Mouse (Mus musculus): ENCODE data around the gene Adrm1.
"Not testable (repeated sequence)": the region's sequence is repeated elsewhere in the genome, so short reads cannot be mapped to it uniquely, and the experiment has no call there.

Gene Adrm1

DNA sequence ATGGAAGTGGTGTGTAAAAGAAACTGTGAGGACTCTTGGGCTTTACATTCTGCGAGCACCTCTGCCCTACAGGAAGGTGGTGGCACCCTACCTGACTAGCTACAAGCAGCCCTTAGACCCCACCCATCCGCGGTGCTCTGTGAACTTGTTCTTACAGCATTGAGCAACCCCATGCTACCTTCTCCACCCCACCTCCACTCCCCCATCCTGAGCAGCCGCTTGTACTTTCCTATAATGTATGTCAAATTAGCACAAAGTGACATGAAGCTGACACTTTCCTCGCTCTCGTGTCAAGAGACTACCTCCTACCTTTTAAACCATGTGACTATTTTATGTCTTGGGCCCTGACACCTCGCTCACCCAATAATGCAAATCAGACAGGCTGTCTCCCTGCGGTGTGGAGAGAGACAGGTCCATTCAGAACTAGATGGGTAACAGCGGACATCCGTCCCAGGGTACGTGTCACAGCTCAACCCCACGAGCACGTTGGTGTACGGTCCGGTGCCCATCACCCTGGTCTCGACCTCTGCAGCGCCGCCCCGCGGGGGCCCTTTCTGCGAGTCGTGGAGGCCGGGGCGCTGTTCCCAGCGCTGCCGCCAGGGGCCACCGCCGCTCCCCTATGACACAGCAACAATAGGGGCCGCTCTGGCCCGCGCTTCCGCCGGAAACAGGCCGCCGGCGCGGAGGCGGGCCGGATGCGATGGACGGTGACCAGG lies at the start of gene Adrm1:
Gene Adrm1, plus strand, starts transcription at position 680 of the 716 bp plus-strand sequence.
- peak; percentile 95 for DNase-seq (ENCODE audit: low spot score)

DNA sequence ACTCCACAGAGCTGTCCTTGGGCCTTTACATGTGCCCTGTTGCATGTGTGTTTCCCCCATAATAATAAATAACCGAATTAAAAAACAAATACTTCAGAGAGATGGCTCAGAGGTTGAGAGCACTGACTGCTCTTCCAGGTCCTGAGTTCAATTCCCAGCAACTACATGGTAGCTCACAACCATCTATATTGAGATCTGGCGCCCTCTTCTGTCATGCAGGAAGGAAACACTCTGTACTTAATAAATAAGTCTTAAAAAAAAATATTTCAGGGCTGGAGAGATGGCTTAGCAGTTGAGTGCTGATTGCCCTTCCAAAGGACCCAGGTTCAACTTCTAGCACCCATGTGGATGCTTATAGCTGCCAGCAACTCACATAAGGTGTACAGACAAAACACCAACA lies 47.1 kb upstream of the Adrm1 start:
- DNase-seq (ENCODE audit: low spot score) = no peak

DNA sequence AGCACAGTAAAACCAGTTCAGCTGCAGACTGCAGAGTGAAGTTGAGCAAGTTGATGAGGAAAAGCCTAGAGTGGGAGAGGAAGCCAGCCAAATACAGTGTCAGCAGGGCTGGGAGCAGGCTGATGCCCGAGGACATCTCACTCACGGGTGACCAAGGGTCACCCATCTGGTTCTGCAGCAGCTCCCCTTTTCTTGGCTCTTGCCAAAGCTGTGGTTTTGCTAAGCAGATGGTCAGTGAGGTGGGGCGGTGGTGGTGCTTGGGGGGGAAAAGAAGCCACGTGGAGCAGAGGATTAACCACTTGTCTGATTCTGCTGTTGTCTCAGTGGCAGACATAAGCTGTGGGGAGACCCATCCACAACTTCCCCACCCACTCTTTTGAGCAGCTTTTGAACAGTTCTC lies 45.1 kb upstream of the Adrm1 start:
- DNase-seq (ENCODE audit: low spot score) = peak; percentile 8

DNA sequence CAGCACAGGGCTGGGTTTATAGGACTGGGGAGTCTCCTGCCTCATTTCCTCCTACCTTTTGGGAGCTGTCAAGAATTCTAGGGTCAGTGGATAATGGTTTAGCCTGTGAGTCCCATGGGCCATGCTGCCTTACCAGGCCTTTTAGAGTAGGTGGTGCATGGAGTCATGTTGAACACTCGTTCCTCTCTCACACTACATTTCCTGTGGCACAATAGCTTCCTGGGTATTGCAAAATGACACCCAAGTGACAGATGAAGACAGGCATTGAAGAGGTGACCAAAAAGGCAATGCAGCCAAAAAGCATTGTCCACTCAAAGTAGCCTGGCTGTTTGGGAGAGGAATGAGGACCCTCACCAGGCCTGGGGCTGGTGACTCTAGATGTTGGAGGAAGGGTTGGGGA lies 43.6 kb upstream of the Adrm1 start:
- no peak for DNase-seq (ENCODE audit: low spot score)

GRCm38 (mm10) chr2:180133231-180133630 lies 38.1 kb upstream of the Adrm1 start:
- no peak for DNase-seq (ENCODE audit: low spot score)

GRCm38 (mm10) chr2:180133911-180134310 lies 37.4 kb upstream of the Adrm1 start:
- no peak for DNase-seq (ENCODE audit: low spot score)

GRCm38 (mm10) chr2:180135414-180135813 lies 35.9 kb upstream of the Adrm1 start:
- DNase-seq (ENCODE audit: low spot score) = no peak

DNA sequence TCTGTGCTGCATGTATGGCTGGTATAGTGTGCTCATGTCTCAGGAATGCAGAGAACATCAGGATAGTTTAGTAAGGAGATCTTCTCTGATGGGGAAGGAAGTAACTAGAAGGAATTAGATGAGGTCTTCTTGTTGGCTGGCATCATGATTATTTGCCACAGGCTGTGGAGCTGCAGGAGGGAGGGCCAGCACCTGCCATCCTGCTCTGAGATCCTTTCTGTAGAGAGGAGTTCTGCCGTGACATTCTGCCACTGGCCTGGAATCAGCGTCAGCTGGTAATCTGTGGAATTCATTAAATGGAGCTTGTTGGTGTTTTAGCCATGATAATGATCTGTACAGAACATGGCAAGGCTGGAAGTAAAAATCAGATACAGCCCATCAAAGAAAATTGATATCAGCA lies 25.2 kb upstream of the Adrm1 start:
- no peak for DNase-seq (ENCODE audit: low spot score)

GRCm38 (mm10) chr2:180147379-180147778 lies 23.9 kb upstream of the Adrm1 start:
- DNase-seq (ENCODE audit: low spot score) = no peak

GRCm38 (mm10) chr2:180148551-180148950 lies 22.7 kb upstream of the Adrm1 start:
- no peak for DNase-seq (ENCODE audit: low spot score)

GRCm38 (mm10) chr2:180154796-180155195 lies 16.5 kb upstream of the Adrm1 start:
- DNase-seq (ENCODE audit: low spot score) = no peak

- DNase-seq (ENCODE audit: low spot score) = no peak
Observed at GRCm38 (mm10) chr2:180158627-180159026, 12.7 kb upstream of the Adrm1 start.

DNA sequence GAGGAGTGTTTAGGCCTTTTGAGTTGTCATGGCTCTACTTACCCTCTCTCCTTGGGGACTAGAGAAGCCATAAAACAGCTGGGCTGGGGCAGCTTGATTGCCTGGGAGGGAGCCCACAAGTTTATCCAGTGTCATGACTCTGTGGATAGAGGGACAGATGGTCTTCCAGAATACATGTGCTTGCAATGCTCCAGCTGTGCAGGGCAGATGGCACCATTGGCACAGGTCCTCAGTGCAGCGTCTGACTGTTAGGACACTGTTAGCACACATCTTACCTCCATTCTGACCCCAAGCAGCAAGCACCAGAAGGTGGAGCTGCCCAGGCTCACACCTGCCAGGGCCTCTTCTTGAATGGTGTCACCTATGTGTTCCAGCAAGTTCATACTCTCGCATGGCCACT lies 5.4 kb upstream of the Adrm1 start:
- DNase-seq (ENCODE audit: low spot score) = no peak

DNA sequence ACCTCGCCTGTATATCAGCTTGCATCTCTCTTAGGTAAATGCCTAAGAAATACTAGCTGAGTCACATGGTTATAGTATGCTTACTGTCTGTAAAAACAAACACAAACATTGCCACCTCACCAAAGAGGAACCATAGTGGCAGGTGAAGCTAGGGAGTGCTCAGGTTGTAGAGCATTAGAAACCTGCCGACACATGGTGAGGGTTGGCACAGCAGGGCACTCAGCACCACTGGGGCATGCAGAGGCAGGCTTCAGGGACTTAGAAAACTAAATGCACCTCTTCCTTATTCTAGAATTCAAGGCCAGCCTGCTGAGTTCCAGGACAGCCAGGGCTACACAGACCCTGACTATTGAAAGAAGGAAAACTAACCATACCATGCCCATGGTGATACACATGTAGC lies 4.4 kb upstream of the Adrm1 start:
- DNase-seq (ENCODE audit: low spot score) = no peak

DNA sequence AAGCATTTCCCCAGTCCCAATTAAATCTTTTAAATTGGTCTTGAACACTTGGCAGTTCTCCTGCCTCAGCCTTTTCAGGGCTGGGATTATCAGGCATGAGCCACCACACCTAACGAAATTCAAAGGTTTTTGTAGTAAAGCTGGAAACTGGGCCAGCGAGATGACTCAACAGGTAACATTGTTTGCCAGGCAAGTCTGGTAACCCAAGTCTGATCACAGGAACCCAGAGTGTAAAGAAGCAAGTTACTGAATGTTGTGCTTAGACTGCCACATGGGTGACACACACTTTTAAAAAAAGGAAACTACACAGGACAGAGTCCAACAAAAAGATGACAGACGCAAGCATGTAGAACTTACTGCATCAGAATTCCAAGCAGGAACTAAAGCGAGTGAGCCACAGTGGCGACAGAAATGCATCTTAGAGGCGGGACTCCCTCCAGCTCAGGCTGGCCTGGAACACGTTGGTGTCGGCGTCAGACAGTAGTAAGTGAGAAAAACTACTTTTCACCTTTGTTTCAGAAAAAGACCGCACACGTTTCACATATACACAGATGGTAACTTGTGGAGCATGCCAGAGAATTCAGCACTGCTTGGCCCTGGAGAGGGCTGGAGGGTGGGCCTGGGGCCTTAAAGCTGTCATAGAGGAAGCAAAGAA lies 1.0 kb upstream of the Adrm1 start:
- no peak for DNase-seq (ENCODE audit: low spot score)

DNA sequence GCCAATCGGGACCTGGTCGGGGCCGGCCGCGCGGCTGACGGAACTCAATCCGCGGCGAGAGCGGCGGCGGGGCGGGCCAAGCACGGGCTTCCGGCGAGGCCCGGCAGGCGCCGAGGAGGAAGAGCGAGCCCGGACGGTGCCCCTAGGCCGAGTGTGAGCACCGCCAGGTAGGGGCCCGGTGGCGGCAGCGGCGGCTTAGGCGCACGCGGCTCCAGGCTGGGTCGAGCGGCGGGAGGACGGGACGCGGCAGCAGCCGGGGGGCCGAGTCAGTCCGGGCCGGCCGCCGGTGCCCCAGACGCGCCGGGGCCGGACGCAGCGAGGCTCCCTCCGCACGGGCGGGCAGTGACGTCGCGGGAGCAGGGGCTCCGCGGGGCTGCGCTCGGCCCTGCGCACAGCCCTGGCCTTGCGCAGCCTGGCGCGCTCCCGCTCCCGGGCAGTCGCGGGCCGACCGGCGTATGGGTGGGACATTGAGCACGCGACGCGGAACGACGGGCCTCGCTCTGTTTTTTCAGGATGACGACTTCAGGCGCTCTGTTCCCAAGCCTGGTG lies 311 bp downstream of the Adrm1 start:
- DNase-seq (ENCODE audit: low spot score) = peak; percentile 51

DNA sequence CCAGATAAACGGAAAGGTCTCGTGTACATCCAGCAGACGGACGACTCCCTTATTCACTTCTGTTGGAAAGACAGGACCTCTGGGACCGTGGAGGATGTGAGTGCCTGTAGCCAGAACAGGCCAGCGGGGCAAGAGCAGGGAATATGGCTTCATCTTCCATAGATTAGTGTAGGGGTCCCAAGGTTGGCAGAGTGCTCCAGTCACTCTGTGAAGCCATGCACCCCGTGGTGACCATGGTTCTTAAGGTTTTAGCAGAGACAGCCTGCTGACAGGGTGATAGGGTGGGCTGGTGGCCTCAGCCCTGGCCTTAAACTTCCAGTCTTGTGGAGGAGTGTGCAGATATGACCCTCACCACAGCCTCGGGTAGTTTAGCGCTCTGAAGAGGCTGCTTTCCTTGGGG lies 867 bp downstream of the Adrm1 start:
- no peak for DNase-seq (ENCODE audit: low spot score)

GRCm38 (mm10) chr2:180173163-180173562 lies 1.9 kb downstream of the Adrm1 start:
- DNase-seq (ENCODE audit: low spot score) = peak; percentile 22

DNA sequence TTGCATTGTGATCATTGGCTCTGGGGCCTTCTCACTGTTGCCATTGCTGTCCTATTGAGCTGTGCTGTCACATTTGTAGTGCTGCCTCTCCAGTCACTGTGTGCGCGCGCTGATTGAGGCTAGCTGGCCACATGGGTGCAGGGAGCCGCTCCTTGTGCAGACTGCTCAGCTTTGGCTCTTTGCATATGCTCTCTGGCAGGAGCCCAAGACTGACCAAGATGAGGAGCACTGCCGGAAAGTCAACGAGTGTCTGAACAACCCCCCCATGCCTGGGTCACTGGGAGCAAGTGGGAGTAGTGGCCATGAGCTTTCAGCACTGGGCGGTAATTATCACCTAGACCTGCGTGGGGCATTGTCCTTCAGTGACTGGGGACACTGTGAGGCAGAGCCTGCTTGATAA lies 2.4 kb downstream of the Adrm1 start:
- not testable (repeated sequence) for DNase-seq (ENCODE audit: low spot score)

GRCm38 (mm10) chr2:180174121-180174520 lies 2.8 kb downstream of the Adrm1 start:
- DNase-seq (ENCODE audit: low spot score) = no peak

- DNase-seq (ENCODE audit: low spot score) = no peak
Observed at GRCm38 (mm10) chr2:180175725-180176124, 4.4 kb downstream of the Adrm1 start.

- no peak for DNase-seq (ENCODE audit: low spot score)
Observed at GRCm38 (mm10) chr2:180181542-180181941, 10.3 kb downstream of the Adrm1 start.

DNA sequence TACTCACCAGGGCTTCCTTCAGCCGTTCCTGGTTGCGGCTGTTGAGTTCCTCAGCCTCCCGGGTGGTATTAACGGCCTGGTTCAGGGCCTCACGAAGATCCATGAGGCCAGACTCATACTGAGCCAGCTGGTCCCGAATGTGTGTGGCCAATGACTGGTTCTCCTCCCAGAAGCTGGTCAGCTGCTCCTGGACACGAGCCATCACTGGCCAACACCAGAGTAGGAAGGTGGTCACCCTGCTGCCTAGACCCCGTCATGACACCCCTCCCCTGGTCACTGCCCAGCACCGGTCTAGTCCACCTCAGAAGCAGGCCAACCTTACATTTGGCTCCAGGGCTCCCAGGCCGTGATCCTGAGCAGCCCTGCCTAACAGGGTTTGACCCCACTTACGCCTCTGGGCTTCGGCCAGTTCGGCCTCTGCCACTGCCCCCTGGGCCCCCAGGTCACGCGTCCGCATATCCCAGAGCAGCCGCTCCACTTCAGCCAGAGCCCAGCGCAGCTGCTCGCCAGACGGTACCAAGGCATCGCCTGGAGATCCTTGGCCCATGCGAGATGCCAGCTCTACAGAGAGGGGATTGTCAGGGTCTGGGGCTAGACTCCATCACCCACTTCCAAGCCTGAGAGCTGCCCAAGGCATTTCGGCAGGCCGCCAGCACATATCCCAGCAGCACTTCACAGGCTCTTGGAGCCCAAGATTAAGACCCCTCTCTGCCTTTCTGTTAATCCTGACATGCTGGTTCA lies 12.9 kb downstream of the Adrm1 start:
- DNase-seq (ENCODE audit: low spot score) = no peak

Data from embryo, embryonic 10 days (tissue).